Mouse (Mus musculus): Measurements from ENCODE around the gene Pitpnm3.

- no peak for TF ChIP-seq CTCF (IDR thresholded peaks at IDR 0.05; ENCODE audit: low read depth, low read length)
- no peak for TF ChIP-seq POLR2A (IDR thresholded peaks at IDR 0.05; ENCODE audit: extremely low read depth, insufficient read depth, low read length)
Observed at GRCm38 (mm10) chr11:72052221-72052620, 83.4 kb downstream of the Pitpnm3 start.
